Mouse (Mus musculus): ENCODE results near the gene Sdccag8. TPM values are rescaled to one million over a fixed set of nuclear protein-coding genes. Genes with fewer than 3 reads are reported as not detected.

Sdccag8 gene
- polyA plus RNA-seq, 1 experiment: 3.9 TPM

- DNase-seq (ENCODE audit: low read depth): no peak
Measured at GRCm38 (mm10) chr1:176943126-176943525, 128.7 kb downstream of the Sdccag8 start.

GRCm38 (mm10) chr1:176943987-176944386, 129.5 kb downstream of the Sdccag8 start:
- no peak for DNase-seq (ENCODE audit: low read depth)

- no peak for DNase-seq (ENCODE audit: low read depth)
Measured at GRCm38 (mm10) chr1:176944458-176945174, 130.2 kb downstream of the Sdccag8 start.

GRCm38 (mm10) chr1:176945175-176945540, 130.7 kb downstream of the Sdccag8 start:
- no peak for DNase-seq (ENCODE audit: low read depth)

- DNase-seq (ENCODE audit: low read depth): no peak
Measured at GRCm38 (mm10) chr1:176946031-176946795, 131.8 kb downstream of the Sdccag8 start.

- DNase-seq (ENCODE audit: low read depth): no peak
Measured at GRCm38 (mm10) chr1:176946796-176947181, 132.3 kb downstream of the Sdccag8 start.

GRCm38 (mm10) chr1:176948861-176949260, 134.4 kb downstream of the Sdccag8 start:
- DNase-seq (ENCODE audit: low read depth): no peak

- no peak for DNase-seq (ENCODE audit: low read depth)
Measured at GRCm38 (mm10) chr1:176949320-176949719, 134.9 kb downstream of the Sdccag8 start.

- DNase-seq (ENCODE audit: low read depth): no peak
Measured at GRCm38 (mm10) chr1:176950061-176950460, 135.6 kb downstream of the Sdccag8 start.

- DNase-seq (ENCODE audit: low read depth): no peak
Measured at GRCm38 (mm10) chr1:176951836-176952235, 137.4 kb downstream of the Sdccag8 start.

- DNase-seq (ENCODE audit: low read depth): no peak
Measured at GRCm38 (mm10) chr1:176958311-176958710, 143.9 kb downstream of the Sdccag8 start.

GRCm38 (mm10) chr1:176961716-176962115, 147.3 kb downstream of the Sdccag8 start:
- no peak for DNase-seq (ENCODE audit: low read depth)

GRCm38 (mm10) chr1:176962894-176963293, 148.4 kb downstream of the Sdccag8 start:
- DNase-seq (ENCODE audit: low read depth): no peak

- no peak for DNase-seq (ENCODE audit: low read depth)
Measured at GRCm38 (mm10) chr1:176967299-176967698, 152.8 kb downstream of the Sdccag8 start.

GRCm38 (mm10) chr1:176970635-176971478, 156.4 kb downstream of the Sdccag8 start:
- no peak for DNase-seq (ENCODE audit: low read depth)

GRCm38 (mm10) chr1:176971479-176971797, 157.0 kb downstream of the Sdccag8 start:
- no peak for DNase-seq (ENCODE audit: low read depth)

GRCm38 (mm10) chr1:176973356-176974088, 159.1 kb downstream of the Sdccag8 start:
- DNase-seq (ENCODE audit: low read depth): no peak

- DNase-seq (ENCODE audit: low read depth): no peak
Measured at GRCm38 (mm10) chr1:176979235-176979634, 164.8 kb downstream of the Sdccag8 start.

- no peak for DNase-seq (ENCODE audit: low read depth)
Measured at GRCm38 (mm10) chr1:176980140-176980539, 165.7 kb downstream of the Sdccag8 start.

GRCm38 (mm10) chr1:176980801-176981400, 166.4 kb downstream of the Sdccag8 start:
- no peak for DNase-seq (ENCODE audit: low read depth)

- DNase-seq (ENCODE audit: low read depth): no peak
Measured at GRCm38 (mm10) chr1:176981511-176981910, 167.1 kb downstream of the Sdccag8 start.

Data from gonadal fat pad, adult 2 months (tissue).